Mouse (Mus musculus) megakaryocyte, embryonic 14.5 days (primary cell): ENCODE measurements around the gene Dnah14.

Experiments used
- FLI1 ChIP-seq: IDR thresholded peaks from 2 replicates; pipeline ENCODE4 v1.6.1; 2012; ENCODE audit warnings: low read length, inconsistent platforms, mixed read lengths
- GATA1 ChIP-seq: IDR thresholded peaks from 3 replicates; pipeline ENCODE4 v1.6.1; 2012; ENCODE audit warnings: mixed read lengths, low read length, inconsistent platforms, borderline replicate concordance

GRCm38 (mm10) chr1:181624876-181625275 lies 48.5 kb downstream of the Dnah14 start:
- no peak for TF ChIP-seq GATA1
- TF ChIP-seq FLI1 = no peak
